Mouse (Mus musculus) C2C12 (cell line): ENCODE results near the gene Cog5.

Source experiments
- CTCF ChIP-seq: IDR thresholded peaks from one replicate; pipeline ENCODE4 v1.5.1; 2011; ENCODE audit not compliant: control insufficient read depth, insufficient read depth, insufficient read length
- FOSL1 ChIP-seq: IDR thresholded peaks from one replicate; pipeline ENCODE4 v1.8.0; 2011; ENCODE audit warnings: mild to moderate bottlenecking, low read length; ENCODE audit not compliant: poor library complexity, insufficient read depth, severe bottlenecking

DNA sequence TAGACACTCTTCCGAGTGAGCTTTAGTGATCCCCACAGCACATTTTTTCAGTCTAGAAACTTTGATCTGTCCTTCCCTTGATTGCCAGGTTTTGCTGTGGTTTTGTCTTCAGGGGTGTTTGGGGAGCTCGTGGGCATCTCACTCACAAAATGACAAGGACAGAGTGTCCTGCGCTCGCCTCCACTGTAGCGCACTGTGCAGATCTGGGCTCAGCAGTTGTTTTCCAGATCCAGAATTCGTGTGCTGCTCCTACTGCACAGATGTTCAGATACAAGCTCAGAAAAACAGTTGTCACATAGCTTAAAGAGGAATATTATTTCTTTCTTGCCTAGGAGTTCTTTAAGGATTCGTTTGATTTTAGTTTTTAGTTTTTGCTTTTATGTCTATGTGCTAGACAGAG lies 203.1 kb downstream of the Cog5 start:
- TF ChIP-seq CTCF (no peak), FOSL1 (no peak)
